Mouse (Mus musculus) splenic B cell, adult 2 months (primary cell): Measurements from ENCODE around the gene Ddt.

Experiments
- DNase-seq: peaks from one replicate; pipeline ENCODE4 v3.0.0-alpha.2; 2011; ENCODE audit warnings: low read depth, low spot score
- H3K27me3 ChIP-seq: 2 replicates; pipeline ENCODE4 v1.6.1; 2012; ENCODE audit warnings: mild to moderate bottlenecking, low read length, moderate library complexity, mixed read lengths; ENCODE audit not compliant: control insufficient read depth, poor library complexity, insufficient read depth, severe bottlenecking
- H3K36me3 ChIP-seq: 2 replicates; pipeline ENCODE4 v1.6.1; 2012; ENCODE audit warnings: mild to moderate bottlenecking, low read length, moderate library complexity, mixed read lengths; ENCODE audit not compliant: control insufficient read depth, poor library complexity, insufficient read depth, severe bottlenecking

Ddt gene

GRCm38 (mm10) chr10:75744017-75744416 lies 29.2 kb downstream of the Ddt start:
- Histone ChIP-seq H3K36me3 (peaks cover 6% of the 10 kb centered on the region), H3K27me3 (no peaks in the 10 kb centered on the region)
- peak; percentile 89 for DNase-seq

GRCm38 (mm10) chr10:75743369-75743768 lies 29.8 kb downstream of the Ddt start:
- DNase-seq, result no peak
- H3K27me3 ChIP-seq, result no peaks in the 10 kb centered on the region
- H3K36me3 ChIP-seq, result peaks cover 5% of the 10 kb centered on the region

GRCm38 (mm10) chr10:75740866-75741265 lies 32.3 kb downstream of the Ddt start:
- DNase-seq, result no peak
- Histone ChIP-seq H3K27me3 (no peaks in the 10 kb centered on the region), H3K36me3 (peaks cover 6% of the 10 kb centered on the region)

GRCm38 (mm10) chr10:75725449-75725848 lies 47.8 kb downstream of the Ddt start:
- Histone ChIP-seq H3K27me3 (no peaks in the 10 kb centered on the region), H3K36me3 (peaks cover 13% of the 10 kb centered on the region)
- no peak for DNase-seq
